Mouse (Mus musculus): ENCODE measurements around the gene Olfr944.

The Olfr944 gene

GRCm38 (mm10) chr9:39201620-39202019, at the start of gene Olfr944:
Olfr944 (plus strand) TSS chr9:39201920.
- DNase-seq (ENCODE audit: extremely low read depth, low read depth, low spot score), result no peak

DNA sequence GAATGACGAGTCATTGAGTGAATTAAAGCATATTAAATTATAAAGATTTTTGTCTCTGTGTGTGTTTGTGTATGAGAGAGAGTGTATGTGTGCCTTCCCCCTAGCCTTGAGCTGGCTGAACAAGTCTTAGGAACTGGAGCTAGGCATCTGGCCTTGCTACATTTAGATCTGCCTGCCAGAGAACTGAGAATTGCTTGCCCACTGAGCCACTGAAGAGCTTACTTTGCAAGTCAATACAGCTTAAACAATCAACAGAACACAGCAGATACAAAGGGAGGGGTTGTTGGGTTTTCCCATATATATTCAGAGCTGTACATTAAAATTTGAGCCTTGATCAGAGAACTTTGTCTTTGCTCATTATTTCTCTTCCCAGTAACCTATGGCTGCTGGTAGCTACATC, 49.3 kb upstream of the Olfr944 start:
- DNase-seq (ENCODE audit: extremely low read depth, low read depth, low spot score), result no peak

DNA sequence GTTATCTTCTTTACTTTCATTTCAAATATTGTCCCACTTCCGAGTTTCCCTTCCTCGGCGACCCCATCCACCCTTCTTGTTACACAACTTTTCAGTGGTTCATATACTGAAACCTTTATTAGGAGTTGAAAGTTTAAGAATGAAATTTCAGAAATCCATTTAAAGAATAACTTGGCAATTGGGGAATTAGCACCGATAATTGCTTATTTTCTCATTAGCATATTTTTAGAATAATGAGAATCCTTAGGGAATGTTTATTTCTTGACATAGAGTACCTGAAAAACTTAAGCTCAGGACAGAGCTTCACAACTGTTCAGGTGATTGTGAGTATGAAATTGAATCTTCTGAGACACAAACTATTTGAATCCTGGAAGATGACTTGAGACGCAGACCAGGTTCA, 35.7 kb upstream of the Olfr944 start, which contains the start of gene Olfr943:
Olfr943 (plus strand) TSS at position 301 of the 400 bp plus-strand sequence.
- no peak for DNase-seq (ENCODE audit: extremely low read depth, low read depth, low spot score)

DNA sequence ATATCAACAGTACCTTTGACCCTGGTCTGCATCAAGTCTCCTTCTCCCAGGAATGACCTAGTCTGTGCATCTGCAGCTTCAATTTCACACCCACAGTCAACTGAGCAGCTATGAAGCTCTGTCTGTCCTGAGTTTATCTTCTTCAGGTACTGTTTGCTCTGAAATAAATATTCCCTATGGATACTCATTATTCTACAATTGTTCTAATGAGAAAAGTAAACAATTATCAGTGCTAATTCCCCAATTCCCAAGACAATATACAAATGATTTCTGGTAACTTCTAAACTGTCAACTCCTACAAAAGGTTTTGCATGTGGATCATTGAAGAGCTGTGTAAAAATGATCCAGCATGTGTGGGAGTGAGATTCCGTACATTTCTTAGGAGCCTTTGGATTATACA, 48.2 kb downstream of the Olfr944 start, which contains the start of gene Olfr1537:
Olfr1537 (minus strand) TSS at position 101 of the 400 bp plus-strand sequence.
- no peak for DNase-seq (ENCODE audit: extremely low read depth, low read depth, low spot score)

Measured in fat pad, adult 2 months (tissue).